Mouse (Mus musculus): ENCODE measurements around the gene Tdo2.

Gene Tdo2

DNA sequence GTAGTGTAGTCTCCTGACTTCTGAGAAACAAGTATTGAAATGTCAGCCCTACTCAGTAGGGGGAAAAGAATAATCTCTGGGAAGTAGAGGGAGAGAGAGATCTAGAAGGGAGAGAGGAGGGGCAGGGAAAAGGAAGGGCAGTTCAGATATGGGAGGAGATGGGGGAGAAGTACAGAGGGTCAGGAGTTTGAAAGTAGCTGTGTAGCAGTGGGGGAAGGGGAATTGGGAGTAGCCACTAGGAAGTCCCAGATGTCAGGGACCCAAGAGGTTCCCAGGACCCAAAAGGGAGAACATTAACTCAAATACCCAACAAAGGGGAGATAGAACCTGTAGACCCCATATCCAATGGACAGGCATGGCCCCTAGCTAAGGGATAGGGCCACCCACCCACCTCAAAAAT is at the start of gene Tdo2:
Gene Tdo2 (minus strand): TSS at position 101 of the 400 bp plus-strand sequence.
- in situ Hi-C loops (cut with MboI) = no loop called here

DNA sequence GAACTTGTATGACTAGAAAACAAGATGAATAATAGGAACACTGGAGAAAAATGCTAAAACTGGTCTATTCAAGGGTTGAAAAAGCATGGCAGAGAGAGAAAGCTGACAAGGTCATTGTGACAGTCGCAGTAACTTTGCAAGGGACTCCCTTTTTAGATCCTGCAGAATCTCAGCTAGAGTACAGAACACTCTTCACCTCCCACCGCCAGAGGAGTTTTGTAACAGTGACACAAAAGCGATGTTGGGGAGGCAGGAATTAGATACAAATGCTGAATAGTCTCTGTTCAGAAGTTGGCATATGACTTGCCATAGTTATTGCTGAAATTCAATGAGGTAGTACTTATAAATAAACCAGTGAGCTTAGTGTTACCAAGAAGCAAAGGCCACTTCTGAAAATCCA is 47.1 kb upstream of the Tdo2 start:
- in situ Hi-C loops (cut with MboI) = no loop called here

DNA sequence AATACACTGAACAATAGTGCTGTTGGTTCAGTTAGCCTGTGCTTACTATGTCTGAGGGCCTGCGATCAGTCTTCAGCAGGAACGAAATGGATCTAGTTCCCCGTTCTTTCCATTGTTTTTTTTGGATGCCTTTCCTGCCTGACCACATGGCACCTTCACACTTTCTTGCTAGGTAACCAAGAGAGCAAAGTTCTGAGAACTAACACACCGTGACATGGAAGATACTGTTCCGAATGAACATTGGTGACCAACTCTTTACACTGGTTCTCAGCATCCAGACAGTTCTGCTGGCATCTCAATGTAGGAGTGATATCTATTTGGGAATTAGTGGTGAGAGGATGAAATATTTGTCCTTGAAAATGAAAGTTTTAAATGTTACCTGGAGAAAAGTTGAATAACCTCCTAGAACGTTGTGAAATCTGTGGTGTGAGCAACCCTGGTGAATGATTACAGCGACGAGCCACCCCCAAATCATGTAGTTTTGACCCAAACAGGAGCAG is 46.5 kb upstream of the Tdo2 start:
- in situ Hi-C loops (cut with MboI) = no loop called here

DNA sequence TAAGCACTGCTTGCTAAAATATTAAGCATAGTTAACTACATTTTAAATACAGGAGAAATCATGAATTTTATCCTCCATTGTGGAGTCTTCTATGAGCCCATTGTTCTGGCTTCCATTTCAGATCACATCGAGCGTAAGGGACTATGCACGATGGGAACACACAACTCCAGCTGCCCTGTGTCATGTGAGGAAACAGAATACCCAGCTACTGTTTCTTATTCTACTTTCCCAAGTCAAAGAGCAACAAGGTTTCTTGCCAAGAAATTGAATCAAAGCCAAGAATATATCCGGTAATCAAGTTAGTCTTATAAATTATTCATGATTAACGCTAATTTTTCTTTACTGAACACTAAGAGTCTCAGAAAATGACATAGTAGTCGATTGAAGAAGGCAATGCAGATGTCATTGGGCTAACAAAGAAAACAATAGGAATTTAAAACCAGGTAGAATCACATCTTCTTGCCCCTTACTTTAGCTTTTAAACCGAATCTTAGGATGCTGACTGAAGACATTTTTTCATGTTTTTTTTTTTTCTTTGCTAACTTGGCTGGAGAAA is 38.2 kb upstream of the Tdo2 start:
- in situ Hi-C loops (cut with MboI) = no loop called here

DNA sequence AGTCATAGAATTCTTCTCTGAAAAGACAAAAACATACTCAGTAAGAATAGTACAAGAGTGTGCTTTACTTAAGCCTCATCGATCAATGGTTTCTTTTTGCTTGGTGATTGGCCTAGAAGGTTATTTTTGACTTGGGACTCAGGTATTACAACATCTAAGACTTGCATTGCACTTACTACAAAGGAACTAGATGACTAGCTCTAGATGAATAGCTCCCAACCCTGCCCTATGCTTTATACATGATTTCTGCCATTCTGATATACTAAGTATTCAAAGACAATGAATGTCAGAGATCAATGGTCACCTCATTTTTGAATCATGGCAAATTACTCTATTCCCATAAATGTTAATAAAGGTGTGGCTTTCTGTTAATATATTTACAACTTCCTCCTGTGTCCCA is 31.0 kb upstream of the Tdo2 start:
- in situ Hi-C loops (cut with MboI) = no loop called here

DNA sequence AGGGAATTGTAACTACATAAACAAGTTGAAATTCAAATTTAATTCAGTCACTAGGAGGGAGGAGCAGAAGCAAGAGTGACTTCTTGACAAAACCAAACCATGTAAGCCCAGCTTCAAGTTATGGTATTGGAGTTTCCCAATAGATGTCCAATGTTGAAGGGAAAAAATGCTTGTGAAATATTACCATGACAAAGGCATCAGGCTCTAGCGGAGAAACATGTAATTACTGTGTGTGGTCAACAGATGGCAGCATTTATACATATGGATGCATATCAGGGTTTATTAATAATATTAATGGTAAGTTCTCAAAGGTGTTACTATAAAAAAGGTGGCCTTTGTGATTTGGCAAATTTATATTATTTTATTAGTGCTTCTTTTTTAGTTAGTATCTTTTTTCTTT is 20.0 kb upstream of the Tdo2 start:
- in situ Hi-C loops (cut with MboI) = no loop called here

DNA sequence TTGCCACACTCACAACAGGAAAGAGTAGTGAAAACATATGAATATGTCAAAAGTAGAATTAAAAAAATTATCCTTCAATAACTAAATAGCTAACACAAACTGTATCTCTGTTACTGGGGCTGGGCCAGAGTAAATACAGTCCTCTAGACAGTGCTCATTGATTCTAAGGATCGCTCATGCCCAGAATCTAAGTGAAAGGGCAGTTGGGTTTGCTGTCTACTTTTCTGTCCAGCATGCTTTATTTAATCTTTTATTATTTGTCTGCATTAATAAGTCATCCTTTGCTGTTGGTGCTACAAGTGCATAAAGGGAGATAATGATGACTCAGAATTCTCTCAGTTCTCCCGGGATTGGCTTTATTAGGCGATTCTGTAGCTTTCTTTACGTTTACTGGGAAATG is 19.4 kb upstream of the Tdo2 start:
- in situ Hi-C loops (cut with MboI) = no loop called here

DNA sequence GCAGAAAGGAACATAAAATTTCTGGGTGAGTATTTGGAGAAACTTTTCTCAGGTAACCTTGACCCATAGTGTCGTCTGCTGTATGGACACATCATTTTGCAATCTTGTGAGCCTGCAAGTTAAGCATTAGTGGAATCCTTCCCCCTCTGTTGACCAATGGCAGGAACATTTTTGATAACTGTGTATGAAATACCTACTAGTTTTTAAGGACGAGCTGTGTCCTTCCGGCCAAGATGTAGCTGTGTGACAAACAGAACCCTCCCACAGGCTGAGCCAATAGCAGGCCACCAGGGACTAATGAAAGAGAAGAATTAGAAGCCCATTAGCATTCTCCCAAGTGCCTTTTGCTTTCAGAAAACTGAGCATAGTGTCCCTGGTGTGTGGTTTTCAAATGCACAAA is 14.5 kb upstream of the Tdo2 start:
- in situ Hi-C loops (cut with MboI) = no loop called here

DNA sequence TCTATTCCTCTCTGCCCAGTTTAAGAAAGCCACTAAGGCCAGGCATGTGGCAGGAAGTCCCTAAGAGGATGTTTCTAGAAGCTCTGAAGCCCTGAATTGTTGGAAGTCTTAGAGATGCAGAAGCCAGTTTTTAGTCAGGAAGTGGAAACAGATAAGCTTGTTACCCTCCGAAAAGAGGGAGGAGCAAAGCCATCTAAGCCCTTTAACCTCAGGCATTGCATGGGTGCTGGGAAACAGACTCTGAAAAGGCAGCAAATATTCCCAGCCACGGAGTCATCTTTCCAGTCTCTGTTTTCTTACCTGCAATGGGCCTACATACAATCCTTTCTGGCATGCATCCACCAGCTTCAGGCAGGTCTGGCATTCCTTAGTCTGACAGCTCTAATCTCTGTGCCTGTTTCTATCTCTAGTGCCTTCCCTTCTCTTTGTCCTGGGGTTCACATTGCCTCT is 13.7 kb upstream of the Tdo2 start:
- in situ Hi-C loops (cut with MboI) = no loop called here

DNA sequence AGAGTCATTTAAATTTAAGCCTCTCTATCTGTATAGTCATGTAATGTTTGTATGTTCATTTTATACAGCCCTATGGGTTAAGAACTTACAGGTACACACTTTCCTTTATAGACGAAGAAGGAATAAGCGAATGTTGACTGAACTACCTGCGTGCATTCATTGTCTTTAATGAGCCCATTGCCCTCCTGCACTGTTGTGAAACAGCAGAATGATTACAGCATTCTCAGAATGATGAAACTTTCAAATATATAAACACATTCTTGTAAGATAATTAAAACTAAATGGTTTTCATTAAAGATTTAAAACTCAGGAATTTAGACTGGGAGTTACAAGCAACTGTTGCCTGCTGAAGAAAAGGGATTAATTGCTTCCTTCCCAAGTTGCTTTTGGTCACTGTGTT is 11.6 kb upstream of the Tdo2 start:
- in situ Hi-C loops (cut with MboI) = no loop called here

DNA sequence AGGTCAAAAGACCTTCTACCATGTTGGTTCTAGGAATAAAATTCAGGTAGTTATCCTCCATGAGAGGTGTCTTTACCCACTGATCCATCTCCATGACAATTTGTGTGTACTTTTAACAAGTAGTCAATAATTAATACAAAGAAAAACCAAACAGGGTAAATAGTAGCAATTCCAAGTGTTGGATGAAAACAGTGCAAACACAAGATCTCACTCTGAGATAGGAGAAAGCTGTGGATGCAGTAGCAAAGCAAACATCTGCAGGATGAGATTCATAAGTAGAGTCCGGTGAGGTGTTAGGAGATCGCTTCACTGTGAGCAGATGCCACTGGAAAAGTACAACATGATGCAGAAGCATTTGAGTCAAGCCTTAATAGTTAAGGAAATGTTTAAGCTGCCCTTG is 10.1 kb upstream of the Tdo2 start:
- in situ Hi-C loops (cut with MboI) = no loop called here

DNA sequence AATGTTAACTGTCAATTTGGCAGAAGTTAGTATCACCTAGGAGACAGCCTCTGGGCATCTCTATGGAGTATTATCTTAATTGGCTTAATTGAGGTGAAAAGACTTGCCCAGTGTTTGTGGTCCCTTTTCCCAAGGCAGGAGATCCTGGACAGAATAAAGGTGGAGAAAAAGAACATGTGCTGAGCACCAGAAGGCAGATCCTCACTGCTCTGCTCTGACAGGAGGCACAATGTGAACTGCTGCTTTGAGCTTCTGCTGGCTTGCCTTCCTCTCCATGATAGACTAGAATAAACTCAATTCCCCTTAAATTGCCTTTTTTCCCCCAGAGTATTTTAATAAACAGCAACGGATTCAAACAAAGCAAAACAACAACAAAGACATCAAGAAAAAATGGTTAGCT is 9.1 kb upstream of the Tdo2 start:
- in situ Hi-C loops (cut with MboI) = no loop called here

DNA sequence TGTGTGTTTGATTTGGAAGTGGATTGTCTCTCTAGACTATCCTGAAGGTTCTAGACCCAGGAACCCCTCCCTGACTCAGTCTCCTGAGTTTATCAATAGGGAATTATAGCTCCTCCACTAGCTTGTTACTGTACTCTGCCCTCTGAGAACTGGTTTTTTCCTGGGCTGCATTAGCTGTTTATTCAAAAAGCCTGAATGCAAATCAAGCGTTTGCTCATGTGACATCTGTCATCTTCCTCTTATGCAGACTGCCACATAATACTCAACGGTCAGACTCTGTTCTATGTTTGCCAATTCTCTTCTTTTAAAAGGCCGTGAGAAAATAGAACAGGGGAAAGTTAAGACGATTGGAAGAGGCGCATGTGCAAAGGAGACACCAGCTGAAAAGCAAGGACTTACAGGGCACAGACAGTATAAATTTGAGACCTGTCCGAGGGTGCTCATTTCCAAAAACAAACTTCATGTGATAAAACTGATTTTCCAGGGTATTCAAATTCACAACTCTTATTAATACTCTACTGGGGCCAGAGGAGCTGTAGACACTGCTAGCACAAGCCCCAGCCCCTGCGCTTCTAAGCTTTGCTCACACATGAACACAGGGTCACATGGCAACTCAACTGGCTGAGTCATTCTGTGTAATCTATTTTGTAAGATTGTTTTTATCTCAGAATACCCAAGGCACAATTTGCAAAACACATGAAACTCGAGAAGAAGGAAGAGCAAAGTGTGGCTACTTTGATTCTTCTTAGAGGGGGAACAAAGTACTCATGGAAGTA is 7.3 kb upstream of the Tdo2 start:
- in situ Hi-C loops (cut with MboI) = no loop called here

DNA sequence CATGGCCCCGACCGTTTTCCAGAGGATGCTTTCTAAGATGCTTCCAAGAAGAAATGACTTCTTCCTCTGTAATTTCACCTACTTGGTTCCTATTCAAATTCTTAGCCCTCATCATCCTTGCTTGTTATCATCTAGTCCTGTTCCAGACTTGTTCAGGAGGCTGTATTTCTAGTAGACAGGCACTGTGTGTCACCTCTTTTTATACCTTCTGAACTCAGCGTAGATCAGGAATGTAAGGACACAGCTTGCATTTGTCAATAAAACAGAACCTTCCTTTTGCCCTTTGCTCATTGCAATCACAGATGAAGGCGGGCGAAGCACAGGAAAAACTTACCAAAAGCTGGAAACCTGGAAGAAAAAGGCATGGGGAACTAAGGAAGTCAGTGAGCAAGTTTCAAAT is 6.0 kb upstream of the Tdo2 start, which contains the start of gene Asic5:
Gene Asic5 (plus strand): TSS at position 301 of the 400 bp plus-strand sequence.
- in situ Hi-C loops (cut with MboI) = no loop called here

DNA sequence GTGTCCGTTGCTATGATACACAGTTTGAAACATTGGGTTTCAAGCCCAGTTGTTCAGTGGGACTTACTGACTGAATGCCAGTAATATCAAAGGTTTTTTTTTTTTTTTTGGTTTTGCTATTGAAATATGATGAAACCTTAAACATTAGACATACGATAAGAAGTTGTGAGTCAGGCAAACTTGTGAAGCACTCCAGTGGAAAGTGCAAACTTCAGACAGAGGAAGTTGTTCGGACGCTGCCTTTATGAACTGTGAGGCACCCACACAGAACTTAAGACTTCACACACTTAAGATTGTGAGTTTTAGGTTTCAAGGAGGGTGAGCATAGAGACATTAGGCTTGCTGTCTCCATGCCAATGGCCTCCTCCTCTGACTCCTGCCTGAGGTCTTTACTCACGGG is 5.6 kb upstream of the Tdo2 start:
- in situ Hi-C loops (cut with MboI) = no loop called here

DNA sequence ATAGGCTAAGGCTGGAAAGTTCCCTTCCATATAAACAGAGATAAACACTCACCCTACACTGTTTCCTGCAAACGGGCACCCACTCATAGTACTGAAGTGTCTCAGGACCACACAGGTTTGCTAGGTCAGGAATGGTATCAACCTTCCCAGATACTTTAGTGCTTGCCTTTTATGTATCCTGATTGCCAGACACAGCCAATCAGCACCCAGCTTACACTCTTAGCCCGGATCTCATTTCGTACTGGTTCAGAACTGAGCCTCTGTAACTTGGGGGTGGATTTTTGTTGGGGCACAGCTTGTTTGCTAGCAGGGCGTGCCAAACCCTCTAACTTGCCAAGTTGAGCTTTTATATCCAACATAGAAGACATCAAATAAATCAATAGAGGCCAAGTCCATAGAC is 395 bp downstream of the Tdo2 start:
- in situ Hi-C loops (cut with MboI) = no loop called here

DNA sequence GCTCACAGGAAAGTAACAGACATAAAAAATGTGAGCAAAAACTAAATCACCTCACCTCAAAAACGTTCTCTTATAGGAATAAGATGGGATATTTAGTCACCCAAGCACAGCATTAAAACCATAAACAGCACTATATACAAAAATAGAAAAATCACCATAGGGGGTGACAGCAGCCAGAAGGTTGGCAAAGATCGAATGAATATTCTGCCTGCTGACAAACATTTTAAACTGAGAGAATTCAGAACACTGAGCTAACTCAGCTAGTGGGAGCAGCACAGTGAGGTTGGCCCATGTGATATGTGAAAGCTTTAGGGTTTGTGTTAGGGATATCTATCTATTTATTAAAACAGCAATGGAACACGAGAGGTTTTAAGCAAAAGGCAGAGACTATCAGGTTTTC is 11.4 kb downstream of the Tdo2 start:
- in situ Hi-C loops (cut with MboI) = no loop called here

DNA sequence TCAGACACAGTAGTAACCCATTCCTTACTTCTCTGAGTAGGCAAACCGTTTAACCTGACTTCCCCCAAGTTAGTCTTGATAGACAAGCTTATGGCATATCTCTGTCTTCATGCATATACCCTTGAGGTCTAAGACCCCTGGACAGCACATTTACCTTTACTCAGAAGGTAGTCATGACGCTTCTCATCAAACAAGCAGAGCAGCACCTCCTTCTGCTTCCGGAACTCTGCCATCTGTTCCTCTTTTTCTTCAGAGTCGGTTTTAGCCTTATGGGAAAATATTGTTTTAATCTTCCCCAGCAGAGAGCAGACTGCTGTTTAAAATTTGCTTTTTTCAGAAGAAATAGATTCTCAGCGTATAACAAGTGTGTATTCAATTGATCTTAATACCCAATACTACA is 12.2 kb downstream of the Tdo2 start:
- in situ Hi-C loops (cut with MboI) = no loop called here

DNA sequence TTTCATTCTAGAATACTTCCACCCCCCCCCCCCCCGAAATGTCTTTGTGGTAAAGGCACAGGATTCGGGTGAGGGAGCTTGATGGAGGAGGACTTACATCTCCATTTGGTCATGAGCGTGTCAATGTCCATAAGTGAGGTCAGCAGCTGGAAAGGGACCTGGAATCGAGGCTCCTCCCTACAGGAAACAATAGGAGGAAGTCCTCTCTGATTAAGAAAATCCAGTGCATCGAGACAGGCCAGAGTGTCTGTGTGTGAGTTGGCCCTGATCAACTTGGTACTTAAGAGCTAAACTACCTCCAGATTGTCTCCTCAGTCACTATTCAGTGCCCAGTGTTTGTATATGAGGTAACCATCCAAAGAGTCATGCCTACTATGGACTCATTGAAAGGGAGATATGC is 14.7 kb downstream of the Tdo2 start:
- in situ Hi-C loops (cut with MboI) = no loop called here

DNA sequence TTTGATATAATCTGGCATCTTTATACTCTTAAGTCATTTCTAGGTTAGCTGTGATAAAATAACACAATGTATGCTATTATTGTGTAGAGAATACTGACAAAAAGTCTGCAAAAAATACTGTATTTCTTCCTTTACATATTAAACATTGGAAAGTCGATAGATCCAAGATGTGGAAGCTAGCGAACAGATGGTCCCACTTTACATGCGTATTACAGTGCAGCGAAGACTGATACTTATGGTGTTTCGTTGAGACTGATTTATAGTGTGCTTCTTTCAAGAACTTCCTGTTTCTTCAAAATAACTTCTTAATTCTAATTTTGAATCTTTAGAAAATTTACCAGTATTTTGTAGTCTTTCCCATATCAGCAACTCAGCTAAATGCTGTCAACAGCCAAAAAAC is 18.5 kb downstream of the Tdo2 start:
- in situ Hi-C loops (cut with MboI) = no loop called here

DNA sequence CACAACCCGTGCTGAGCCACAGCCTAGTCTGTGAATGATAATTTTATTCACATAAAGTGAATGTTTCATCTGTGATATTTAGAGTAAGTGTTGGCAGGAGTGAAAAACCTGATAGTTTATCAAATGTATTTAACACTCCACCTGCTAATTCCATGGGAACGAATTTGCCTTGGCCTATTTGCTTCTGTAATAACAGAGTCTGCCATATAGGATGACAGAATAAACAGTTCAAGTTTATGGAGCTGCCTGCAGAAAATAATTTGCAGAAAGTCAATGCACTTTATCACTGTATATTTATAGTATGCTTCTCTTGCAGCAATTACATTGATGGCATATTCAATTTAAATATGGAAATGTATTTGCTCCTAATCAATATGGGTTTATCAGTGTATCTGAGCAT is 24.2 kb downstream of the Tdo2 start:
- in situ Hi-C loops (cut with MboI) = no loop called here

DNA sequence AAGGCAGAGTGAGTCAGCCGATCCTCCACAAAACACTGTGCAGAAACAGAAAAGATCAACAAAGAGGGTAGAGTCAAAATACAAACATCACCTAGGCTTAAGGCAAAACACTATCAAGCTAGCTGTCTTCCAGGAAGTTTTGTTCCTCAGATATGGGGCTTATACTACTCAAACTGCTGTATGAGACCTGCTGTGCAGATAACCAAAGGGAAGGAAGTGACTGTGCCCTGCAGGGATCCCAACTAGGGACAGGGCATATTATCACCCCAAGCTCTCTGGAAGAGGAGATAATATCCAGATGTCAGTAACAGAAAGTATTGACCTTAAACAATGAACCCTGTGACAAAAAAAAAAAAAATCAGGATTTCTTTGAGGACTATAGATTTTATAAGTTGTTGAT is 27.0 kb downstream of the Tdo2 start:
- in situ Hi-C loops (cut with MboI) = loop anchor here (25.0 kb wide), 1 partner anchor 413 kb away; the partner anchor contains the start of gene Map9

DNA sequence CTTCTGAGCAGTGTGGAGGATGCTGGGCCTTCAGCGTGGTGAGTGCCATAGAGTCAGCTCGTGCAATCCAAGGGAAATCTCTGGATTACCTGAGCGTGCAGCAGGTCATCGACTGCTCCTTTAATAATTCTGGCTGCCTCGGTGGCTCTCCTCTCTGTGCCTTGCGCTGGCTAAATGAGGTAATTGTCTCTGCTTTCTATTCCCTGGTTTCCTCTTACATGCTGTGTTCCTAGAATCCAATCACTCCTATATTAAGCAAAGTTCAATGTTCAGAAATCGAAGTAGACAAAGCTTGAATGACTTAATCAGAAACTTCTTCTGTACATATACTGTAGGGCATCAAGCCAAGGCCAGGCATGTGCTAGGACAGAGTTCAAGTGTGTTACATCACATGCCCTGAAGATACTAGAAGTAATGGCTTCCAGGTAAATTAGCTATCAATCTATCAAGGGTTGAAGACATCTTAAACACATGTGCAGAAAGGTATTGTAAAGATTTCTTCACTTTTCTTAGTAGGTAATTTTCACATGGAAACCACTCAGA is 31.1 kb downstream of the Tdo2 start:
- in situ Hi-C loops (cut with MboI) = loop anchor here (25.0 kb wide), 1 partner anchor 417 kb away; the partner anchor contains the start of gene Map9

All from mature B cell (primary cell).